Mouse (Mus musculus) E14TG2a.4 (cell line): ENCODE results near the gene Tmem184b.

ENCODE experiments used
- CTCF ChIP-seq: conservative IDR thresholded peaks from 2 replicates; pipeline ENCODE4 v1.5.1; 2014; ENCODE audit warnings: low read length
- NANOG ChIP-seq: IDR thresholded peaks from 2 replicates; pipeline ENCODE4 v1.6.1; 2014; ENCODE audit warnings: borderline replicate concordance, low read length, mixed read lengths

DNA sequence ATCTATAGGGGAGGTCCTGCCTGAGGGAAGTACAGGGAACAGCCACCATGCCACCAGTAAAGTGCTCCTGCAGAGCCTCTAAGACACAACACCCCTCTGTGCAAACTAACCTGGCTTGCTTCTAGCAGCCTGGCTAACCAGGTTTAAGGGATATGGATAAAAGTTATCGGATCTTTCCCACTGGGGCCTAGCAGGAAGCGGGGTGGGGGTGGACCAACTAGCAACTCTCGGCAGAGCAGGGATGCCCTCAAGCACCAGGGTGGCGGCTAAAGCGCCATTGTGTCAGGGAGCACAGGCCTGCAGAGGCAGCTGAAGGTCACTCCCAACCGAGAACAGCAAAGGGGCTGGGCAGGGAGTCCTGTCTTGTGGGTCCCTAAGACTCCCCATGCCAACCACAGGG lies 39.2 kb downstream of the Tmem184b start:
- TF ChIP-seq CTCF (no peak), NANOG (no peak)
